Mouse (Mus musculus) heart, adult 11 months (tissue): ENCODE data around the gene Fam107b.

Source experiments
- DNase-seq: peaks from one replicate; pipeline ENCODE4 v3.0.0; 2022

The Fam107b gene

DNA sequence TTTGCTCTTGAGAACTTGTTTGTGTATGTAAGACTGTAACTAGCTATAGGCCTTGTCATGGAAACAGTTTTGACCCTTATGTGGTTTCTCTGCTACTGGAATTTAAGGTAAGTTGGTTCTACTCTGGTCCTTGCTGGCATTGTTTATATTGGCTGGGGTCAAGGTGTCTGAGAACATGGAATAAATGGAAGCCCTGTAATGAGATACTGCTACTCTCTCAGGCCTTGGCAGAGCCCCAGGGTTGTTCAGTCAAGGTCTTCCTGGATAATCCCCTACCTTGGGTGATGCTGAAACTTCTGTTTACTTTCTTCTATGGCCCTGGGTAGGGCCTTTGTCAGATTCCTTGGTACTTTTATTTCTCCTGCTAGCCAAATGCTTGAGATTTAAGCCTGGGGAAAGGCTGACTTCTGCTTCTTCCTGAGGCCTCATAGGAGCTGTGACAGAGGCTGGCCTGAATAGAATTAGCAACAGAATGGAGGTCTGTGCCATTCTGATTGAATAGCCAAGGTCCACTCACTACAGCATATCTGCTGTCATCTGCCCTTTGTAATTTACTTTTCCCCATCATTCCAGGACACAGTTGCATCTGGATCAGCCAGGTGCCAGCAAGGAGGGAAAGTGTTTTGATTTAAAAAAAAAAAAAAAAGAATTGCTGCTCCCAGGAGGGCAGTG, 217.6 kb downstream of the Fam107b start:
- peak; percentile 30 for DNase-seq

DNA sequence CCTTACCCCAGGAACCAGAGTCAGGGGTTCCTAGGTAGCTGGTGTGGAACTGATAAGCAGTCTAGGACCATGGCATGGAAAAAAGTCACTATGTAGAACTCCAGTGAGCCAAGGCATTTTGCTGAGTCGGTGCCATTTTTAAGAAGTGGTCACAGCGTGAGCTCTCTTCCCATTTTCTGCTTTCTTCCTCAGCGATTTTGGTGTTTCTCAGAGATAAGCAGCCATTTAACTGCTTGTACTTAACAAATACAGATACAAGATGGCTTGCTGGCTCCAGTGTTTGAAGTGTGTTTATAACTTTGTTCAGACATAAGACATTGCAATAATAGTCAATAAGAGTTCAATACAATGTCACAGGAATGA, 218.1 kb downstream of the Fam107b start:
- DNase-seq, result no peak

DNA sequence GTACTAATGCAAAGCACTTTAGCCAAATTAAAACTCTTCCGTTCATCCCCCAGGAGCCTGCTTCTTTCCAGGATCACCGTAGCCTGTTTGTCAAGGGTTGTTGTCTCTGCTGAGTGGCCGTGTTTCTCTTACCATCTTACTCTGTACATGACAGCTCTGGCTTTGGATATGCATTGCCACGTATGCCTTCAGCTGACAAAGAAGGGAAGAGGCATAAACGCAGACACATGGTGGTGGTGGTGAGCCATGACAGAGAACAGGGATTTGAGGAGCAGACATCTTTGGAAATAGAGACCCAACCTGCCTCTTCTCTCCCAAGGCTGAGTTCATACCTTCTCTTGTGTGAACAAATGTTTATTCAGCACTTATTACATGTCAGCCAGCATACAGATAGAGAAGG, 226.3 kb downstream of the Fam107b start:
- peak; percentile 30 for DNase-seq

DNA sequence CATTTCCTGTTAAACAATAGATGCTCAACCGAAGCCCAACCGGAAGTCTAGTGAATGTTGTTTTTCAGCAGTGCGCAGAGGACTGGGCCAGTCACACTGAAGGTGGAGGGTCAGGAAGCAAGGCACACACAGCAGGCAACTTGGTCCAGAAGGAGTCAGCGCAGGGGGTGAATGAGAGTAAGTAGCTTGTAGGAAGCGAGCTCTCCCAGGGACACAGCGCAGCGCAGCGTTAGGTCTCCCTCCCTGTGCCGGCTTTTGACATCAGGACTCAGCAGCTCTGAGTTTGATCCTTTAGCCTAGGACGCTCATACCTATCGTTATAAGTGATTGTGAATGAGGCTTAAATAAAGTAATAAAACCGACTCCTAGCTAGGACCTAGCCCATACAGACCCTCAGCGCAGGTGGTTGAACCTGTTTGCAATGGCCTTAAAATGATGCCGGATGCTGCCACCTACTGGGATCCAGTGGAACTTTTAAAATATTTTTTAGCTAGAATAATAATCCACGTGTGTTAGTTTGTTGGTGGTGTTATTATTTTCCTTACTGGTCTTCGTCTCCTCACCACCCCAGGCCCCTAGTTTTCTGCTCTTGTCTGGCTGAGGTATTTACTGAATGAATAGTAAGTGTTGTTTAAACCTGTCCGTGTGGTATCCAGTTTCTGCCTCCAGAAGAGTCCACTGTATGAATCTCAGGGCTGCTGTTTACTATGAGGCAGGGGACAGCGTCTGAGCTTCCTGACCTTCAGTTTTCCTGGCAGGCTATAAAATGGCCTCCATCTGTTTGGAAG, 229.7 kb downstream of the Fam107b start:
- peak; percentile 90 for DNase-seq

DNA sequence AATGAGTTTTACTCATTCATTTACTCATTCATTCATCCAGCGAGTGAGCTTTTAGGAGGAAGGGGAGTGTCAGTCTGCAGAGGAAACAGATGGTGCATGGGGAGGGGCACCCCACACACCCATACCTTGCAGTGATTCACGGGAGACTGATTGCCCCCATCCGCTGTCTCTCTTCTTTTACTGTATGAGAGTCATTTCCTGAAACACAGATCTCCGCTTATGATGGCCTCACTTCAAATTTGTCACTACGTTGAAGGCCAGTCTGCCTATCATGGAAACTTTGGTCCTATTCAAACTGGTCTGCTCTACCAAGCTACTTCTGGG, 230.2 kb downstream of the Fam107b start:
- DNase-seq, result peak; percentile 29

DNA sequence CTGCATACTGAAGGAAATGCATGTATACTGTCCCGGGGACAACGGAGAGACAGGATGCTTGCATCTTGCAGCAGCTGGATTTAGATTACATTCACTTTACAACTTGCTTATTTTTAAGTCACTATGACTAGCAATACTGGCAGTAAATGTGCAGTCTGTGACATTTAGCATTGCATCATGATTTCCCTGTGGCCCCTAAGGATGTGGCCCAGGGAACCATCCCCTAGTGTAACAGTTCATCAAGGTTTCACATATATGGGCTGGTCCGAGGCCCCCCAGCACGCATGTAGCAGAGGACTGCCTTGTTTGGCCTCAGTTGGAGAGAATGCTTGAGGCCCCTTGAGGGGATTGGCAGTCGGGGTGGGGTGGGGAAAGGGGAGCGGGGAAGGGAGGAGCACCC, 235.5 kb downstream of the Fam107b start:
- peak; percentile 50 for DNase-seq

DNA sequence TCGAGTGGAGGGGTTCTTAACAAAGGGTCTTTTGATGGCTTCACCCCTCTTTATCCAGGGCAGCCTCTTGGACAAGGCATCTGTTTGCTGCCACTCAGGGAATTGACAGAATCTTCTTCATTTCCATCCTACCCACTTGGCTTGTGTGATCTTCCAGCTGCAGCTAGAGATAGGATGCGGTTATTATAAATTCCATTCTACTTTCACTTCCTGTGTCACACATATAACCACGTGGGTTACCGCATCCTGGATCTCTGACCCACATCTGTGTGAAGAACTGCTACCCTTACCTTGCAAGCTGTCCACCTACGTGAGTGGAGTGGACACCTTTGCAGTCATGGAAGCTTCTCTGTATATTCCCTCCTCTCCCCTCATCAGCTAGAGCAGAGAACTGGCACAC, 240.0 kb downstream of the Fam107b start:
- peak; percentile 61 for DNase-seq

DNA sequence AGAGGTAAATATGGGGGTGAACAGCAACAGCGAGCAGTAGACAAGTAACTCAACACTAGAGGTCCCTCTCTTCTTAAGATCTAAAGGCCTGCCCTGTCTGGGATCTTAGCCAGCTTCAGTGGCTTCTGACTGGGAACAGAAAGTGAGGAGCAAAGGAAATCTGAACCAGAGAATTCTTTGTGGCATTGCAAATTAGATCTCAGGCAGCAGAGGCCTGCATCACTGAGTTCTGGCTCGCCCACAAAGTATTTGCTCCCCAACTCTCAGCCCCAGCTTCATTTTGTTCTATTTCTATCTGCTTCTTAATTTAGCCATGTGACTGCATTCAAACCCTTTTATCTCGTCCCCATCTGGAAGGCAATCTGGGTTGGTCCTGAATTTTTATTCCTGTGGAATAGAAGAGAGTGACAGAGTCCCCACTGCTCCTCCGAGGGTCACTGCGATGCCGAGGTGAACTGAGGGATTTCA, 245.9 kb downstream of the Fam107b start:
- DNase-seq, result peak; percentile 81

DNA sequence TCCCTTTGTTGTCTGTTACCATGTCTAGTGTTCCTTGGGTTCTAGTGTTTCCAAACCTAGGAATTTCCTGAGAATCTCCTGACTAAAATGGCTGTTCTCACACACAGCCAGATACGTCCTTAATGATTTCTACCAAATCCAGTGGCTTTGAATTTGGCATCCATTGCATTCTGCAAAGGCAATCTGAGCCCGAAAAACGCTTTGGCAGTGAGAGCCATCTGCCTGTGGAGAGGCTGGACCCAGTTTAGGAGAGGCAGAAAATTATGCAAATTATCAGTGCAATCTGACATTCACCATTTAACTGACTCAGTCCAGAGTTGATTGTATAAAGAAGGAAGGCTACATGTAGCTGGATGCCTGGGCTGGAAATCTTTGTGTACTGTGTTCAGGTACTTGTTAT, 247.3 kb downstream of the Fam107b start:
- DNase-seq, result peak; percentile 46

DNA sequence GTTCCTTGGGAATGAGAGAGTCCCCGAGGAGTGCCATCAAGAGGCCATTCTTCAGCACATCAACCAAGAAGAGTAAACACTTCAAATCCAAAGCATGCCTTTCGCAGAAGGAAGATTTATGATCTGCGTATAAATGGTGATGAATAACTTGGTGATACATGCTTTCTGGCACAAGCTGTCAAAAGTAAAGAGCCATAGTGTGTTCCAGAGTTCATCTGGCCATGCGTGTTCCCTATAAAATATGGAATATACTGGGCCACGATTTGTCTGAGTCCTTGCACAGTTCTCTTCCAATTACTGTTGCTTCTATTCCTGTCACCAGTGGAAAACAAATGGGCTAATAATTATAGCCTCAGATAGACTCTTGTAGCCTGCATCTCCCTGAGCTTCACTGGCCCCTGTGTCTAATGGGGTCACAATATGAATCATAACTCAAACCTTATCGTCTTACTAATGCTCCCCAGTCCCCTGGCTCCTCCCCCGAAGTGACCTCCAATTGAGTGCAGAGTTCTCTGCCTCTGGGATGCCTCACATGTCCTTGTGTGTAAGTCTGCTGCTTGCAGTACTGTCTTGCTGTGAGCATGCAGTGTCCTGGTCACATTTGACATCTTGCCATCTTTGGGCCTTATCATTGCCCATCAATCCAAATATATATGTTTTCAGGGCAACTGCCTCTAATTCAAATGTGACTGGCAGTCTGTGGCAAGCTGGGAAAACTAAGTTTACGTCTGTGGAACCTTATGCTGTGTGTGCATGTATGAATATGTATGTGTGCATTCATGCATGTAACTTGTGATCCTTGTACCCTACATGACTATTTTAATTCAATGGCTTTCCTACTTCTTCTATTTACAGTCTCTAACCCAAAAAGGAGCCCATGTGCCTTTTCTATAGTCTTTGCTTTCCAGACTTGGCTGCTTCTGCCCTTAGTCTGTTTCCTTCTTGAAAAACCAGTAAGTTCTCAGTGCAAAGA, 252.5 kb downstream of the Fam107b start:
- DNase-seq, result peak; percentile 28
